Mouse (Mus musculus) c-Kit-positive CD71-positive TER-119-negative erythroid progenitor cells, embryonic 14.5 days (primary cell): ENCODE measurements around the gene B130006D01Rik.
"Not testable (repeated sequence)": the region's sequence is repeated elsewhere in the genome, so short reads cannot be mapped to it uniquely, and the experiment has no call there.

Experiments used
- DNase-seq: peaks from one replicate; pipeline ENCODE4 v3.0.0-alpha.2; 2013; ENCODE audit warnings: low read depth

The B130006D01Rik gene

DNA sequence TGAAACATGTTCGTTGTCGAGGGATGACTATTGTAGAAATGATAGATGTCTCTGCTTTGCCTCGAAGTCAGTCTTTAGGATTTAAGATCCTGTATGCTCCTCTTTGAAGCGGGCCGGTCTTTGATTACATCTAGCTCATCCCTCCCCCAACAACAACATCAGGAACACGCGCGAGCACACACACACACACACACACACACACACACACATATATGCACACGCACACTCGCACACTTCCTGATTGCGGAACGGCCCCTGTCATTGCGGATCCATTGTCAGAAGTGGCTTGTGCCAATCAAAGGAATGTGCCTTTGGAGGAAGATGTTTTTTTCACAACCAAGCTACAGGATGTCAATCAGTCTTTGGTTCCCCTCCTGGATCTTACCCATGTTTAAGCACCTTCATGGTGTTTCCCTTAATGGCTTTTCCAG, 9.6 kb upstream of the B130006D01Rik start:
- DNase-seq: no peak

DNA sequence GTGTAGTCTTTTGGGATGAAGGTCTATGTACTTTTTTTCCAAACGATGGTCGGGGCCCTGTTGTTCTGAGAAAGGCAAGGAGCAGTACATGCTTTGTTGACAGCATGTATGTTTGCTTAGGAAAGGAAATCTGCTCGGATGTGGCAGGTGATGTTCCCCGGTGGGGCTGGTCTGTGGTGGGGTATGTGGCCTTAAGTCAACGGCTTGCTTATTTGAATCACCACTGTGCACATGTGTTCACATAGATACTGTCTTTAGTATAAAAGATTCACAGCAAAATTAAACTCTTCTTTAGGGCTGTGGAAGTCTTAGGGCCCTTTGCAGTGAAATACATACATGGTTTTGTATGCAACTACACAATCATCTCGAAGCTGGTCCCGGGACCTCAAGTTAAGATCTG, 9.0 kb upstream of the B130006D01Rik start:
- no peak for DNase-seq

DNA sequence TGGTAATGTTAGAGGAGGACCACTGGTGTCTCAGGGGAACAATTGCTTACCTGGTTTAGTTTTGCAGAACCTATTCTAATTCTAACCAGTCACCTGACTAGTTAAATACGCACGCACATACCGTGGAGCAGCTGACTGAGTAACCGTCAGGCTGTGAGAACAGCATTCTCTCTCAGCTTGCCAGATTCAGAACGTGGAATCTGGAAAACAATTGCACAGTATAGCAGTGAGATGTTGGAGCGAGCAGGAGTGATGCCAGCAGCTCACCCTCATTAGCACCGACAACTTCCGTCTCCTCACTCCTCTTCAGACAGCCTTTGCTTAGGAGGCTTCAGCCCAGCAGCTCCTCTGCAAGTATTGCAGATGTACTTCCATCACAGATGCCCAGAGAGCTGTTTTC, 7.3 kb upstream of the B130006D01Rik start:
- DNase-seq: no peak

GRCm38 (mm10) chr11:95719356-95719755, 4.0 kb upstream of the B130006D01Rik start:
- no peak for DNase-seq

GRCm38 (mm10) chr11:95724466-95724865, 1.1 kb downstream of the B130006D01Rik start:
- no peak for DNase-seq

- no peak for DNase-seq
Measured at GRCm38 (mm10) chr11:95726156-95726555, 2.8 kb downstream of the B130006D01Rik start.

DNA sequence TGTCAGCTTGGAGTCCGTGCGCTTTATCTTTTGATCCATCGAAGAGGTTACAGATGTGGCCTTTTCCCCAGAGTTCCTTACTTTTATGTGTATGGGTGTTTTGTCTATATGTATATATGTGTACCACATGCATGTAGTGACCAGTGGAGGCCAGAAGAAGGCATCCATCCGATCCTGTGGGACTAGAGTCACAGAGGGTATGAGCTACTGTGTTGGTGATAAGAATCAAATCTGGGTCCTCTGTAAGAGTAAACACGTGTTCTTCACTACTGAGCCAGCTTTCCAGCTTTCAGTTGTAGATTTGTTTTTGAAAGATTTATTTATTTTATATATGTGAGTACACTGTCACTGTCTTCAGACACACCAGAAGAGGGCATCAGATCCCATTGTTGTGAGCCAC, 4.6 kb downstream of the B130006D01Rik start:
- no peak for DNase-seq

DNA sequence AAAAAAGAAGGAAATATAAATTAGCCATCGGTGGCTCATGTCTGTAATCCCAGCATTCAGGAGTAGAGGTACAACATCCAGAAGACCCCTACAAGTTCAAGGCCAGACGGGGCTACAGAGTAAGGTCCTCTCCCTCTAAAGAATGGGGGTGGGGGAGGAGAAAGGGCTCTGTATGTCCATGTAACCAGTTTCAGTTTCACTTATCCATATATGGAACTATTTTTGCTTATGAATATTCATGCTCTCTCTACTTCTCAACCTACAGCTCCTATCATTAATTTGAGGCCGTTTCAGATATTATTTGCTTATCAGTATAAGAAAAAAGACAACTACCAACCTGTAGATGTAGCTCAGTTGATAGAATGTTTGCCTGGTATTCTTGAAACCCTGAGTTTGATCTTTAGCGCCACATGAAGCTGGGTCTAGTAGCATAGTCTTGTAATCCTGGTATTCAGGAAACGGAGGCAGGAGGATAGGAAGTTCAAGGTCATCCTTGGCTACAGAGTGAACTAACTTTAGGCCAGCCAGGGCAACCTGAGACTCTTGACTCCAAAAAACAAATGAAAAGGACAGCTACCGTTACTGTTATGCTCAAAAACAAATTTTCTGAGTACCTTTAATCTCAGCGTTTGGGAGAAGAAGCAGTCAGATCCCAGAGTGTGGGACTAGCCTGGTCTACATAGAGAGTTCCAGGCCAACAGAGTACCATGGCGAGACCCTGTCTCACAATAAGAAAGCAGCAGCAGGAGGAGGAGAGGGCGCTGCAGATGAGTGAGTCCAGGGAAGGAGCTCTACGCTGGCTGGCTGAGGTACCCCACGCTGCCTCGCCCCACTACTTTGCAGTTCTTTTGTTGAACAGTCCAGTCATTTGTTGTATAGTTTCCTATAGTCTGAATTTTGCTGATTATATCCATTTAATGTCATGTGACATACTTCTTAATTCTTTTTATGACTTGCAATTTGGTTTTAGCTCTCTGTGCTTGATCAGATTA, 5.8 kb downstream of the B130006D01Rik start:
- no peak for DNase-seq

DNA sequence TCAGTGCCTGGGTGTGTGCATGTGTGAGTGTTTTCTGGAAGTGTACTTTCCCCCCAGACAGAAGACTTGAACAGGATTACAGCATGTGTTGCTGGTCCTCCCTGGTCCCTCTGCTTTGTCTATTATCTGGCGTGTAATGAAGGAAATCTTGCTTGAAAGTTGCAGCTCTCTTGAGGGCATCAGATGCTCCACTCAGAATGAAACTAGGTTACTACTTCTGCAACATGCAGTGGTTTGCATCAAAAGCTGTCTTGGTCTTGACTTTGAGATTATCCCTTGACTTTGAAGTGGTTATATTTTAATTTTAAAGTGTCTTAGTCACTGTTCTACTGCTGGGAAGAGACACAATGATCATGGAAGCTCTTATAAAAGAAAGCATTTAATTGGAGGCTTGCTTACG, 11.1 kb downstream of the B130006D01Rik start:
- no peak for DNase-seq

DNA sequence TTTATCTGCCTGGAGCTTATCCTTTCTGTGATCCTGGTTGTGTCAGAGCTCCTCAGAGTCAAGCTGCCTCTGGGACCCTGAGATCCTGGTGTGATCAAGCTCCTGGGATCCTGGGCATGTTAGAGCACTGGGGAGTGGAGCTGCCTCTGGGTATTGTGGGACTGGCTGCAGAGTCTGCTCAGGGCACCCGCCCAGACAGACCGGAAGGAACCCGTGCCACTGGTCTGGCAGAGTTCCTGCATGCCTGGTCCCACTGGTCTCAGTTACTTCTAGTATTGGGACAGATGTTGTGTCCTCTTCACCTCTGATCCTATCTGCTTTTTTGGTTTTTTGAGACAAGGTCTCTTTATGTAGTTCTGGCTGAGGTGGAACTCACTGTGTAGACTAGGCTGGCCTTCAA, 14.4 kb downstream of the B130006D01Rik start:
- no peak for DNase-seq

- DNase-seq: no peak
Measured at GRCm38 (mm10) chr11:95744521-95744920, 21.1 kb downstream of the B130006D01Rik start.

GRCm38 (mm10) chr11:95746821-95747220, 23.4 kb downstream of the B130006D01Rik start:
- no peak for DNase-seq

DNA sequence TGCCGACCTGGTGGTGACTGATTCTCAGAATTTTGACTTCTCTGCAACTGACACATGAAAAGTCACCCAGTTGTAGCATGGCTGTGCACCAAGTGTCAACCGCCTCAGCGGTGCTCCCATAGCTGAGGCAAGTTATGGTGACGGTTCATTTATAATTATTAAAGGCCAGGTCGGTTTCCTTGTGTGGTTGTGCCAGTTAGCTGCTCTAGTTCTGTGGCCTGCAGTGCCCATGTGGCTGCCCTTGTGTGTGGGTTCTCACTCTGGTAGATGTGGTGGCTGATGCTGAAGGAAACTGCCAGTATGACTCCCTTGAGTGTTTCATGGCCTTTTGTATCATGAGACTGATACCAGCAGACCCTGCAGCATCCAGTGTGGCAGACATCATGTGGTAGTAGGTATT, 24.9 kb downstream of the B130006D01Rik start:
- no peak for DNase-seq

DNA sequence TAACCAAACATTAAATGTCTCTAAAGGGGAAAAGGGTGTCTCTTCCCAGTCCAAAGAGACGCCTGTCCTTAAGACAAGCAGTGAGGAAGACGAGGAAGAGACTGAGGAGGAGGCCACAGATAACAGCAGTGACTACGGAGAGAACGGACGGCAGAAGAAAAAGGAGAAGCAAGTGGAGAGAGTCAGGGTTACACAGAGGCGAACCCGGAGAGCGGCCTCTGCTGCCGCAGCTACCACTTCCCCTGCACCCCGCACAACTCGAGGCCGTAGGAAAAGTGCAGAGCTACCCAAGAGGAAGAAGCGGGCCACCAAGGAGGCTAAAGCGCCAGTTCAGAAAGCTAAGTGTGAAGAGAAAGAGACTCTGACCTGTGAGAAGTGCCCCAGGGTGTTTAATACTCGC, 26.2 kb downstream of the B130006D01Rik start:
- DNase-seq: no peak

- DNase-seq: peak; percentile 71
Measured at GRCm38 (mm10) chr11:95750995-95751394, 27.6 kb downstream of the B130006D01Rik start.

GRCm38 (mm10) chr11:95755137-95755536, 31.8 kb downstream of the B130006D01Rik start:
- not testable (repeated sequence) for DNase-seq

GRCm38 (mm10) chr11:95760521-95760920, 37.1 kb downstream of the B130006D01Rik start:
- DNase-seq: no peak

GRCm38 (mm10) chr11:95762996-95763395, 39.6 kb downstream of the B130006D01Rik start:
- no peak for DNase-seq

DNA sequence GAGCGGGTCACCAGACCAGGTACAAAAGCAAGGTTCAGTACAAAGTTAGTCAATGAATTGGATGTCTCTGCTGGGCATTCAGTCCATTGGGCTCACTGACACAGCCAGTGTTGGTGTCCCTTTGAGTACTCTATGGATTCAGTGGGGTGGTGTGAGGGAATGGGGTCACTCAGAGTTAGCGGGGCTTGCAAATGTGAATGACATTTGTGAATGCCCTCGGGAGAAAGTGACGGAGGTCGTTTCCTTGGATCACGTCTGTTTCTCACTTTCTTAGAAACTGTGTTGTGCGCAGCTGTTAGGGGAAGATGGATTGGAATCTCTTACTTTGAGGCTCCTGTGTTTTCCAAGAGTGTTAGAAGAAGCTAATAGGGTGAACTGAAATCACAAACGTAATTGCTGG, 41.4 kb downstream of the B130006D01Rik start:
- DNase-seq: no peak

DNA sequence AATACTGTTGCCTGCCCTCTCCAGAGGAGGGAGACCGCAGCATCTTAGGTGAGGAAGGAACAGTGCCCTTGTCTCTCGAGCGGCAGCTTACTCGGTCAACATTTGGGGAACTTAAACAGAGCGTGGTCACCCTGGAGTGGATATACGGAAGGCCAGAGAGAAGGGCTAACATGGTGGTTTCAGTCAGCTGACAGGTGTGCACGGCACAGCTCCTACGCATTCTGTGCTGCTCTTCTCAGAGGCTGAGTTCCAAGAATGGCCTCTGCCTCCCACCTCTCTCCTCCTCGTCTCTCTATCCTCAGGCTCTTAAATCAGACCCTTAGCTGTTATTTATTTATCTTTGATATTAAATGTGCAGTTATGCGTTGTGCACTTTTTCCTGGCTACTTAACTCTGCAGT, 41.9 kb downstream of the B130006D01Rik start:
- DNase-seq: no peak

DNA sequence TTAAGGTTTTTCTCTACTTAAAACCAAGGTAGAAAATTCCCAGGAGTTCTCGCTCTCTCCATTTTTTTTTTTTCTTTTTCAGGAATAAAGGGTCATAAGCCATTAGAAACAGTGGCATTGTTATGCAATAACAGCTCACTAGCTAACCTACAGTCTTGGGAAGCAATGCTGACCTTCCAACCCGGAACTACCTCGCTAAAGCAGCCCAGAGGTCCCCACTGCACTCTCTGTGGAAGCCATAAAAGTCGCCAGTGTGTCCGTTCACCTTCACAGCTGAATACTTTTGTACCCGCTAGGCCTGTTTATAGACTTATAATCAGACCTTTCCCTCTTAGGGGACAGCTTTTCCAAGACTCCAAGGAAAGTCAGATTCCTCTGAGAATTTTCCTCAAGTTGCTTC, 44.9 kb downstream of the B130006D01Rik start:
- DNase-seq: no peak

DNA sequence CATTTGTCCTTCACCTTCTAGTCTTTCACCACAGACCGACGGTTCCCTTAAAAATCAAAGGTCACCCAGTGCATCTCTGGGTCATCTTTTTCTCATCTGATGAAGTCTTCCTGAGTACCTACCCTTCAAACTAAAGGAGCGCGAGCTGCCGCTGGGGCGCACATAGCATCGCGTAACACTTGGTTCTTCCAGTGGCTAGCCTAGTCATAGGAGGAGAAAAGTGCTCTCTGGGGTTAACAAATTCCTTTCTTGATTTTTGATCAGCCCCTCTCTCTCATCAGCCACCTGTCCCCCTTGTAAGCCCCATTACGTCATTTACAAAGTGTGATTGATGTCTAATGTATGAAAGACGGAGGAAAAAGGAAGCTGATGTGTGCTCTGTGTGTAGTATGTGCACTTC, 45.8 kb downstream of the B130006D01Rik start:
- DNase-seq: no peak

DNA sequence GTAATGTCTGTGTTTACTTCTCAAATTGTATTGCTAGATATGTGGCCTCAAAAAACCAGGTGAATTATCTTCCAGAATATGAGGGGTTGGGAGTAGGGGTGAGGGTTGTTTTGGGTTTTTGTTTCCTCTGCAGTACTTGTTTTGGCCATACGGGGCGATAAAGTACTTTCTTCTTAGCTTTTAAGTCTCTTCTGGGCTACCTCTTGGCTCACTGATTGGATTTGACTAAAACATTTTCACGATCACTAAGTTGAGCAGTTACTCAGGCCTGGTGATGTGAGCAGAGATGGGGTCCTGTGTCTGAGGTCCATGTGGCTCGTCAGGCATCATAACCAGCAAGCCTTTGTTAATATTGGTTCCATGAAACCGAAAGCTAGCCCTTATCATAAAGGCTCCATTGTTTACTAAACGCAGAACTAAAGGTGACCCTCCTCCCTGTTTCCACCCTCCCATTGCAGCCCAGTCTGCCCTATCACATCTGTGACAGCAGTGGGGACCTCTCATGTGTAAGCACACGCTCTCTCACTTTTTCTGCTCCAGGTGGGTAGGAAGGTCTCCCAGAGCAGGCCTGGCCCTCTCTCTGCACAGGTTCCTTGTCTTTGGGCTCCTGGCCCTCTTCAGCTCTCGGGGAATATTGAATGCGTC, 47.5 kb downstream of the B130006D01Rik start:
- DNase-seq: peak; percentile 49
